Mouse (Mus musculus) MEL (cell line): ENCODE measurements at regions not wholly inside any gene's neighbourhood (a gene's known extent, or its start where the extent isn't known, plus 50 kb on each side); places are given as distances from the start of the nearest gene placed in this dataset.

Source experiments
- DNase-seq: peaks from one replicate; pipeline ENCODE4 v3.0.0; 2011; ENCODE audit warnings: low read depth, low spot score
- H3K27ac ChIP-seq: 2 replicates; pipeline ENCODE4 v1.5.1; 2012; ENCODE audit warnings: low read depth, mild to moderate bottlenecking, control low read depth, low read length, moderate library complexity; ENCODE audit not compliant: control insufficient read depth
- H3K27me3 ChIP-seq, 2 experiments: fragments of 150-350 bp in 1 of 2; sonication (generic) in 1 of 2; 2 replicates each; pipeline ENCODE4 v1.6.1; 2012; ENCODE audit warnings: low read length in 2 of 2, mild to moderate bottlenecking in 2 of 2, improper control_type of control experiment in 1 of 2, moderate library complexity in 1 of 2; ENCODE audit not compliant: insufficient read depth in 2 of 2, control insufficient read depth in 1 of 2
- H3K36me3 ChIP-seq, 2 experiments: 2 replicates each; pipeline ENCODE4 v1.6.1; 2012 to 2014; ENCODE audit warnings: low read length in 2 of 2, improper control_type of control experiment in 1 of 2, inconsistent platforms in 1 of 2, mild to moderate bottlenecking in 1 of 2; ENCODE audit not compliant: insufficient read depth in 2 of 2, control insufficient read depth in 1 of 2
- H3K4me1 ChIP-seq, 2 experiments: fragments of 150-350 bp in 1 of 2; sonication (generic) in 1 of 2; 2 replicates each; pipeline ENCODE4 v1.6.1; 2012; ENCODE audit warnings: low read length in 2 of 2, improper control_type of control experiment in 1 of 2, mild to moderate bottlenecking in 1 of 2; ENCODE audit not compliant: insufficient read depth in 2 of 2, control insufficient read depth in 1 of 2
- H3K4me3 ChIP-seq, 2 experiments: fragments of 150-350 bp in 1 of 2; sonication (generic) in 1 of 2; 2 replicates each; pipeline ENCODE4 v1.5.1; 2012; ENCODE audit warnings: low read depth in 2 of 2, low read length in 2 of 2, mild to moderate bottlenecking in 2 of 2, moderate library complexity in 2 of 2, control low read depth in 1 of 2, improper control_type of control experiment in 1 of 2; ENCODE audit not compliant: control insufficient read depth in 1 of 2, insufficient read depth in 1 of 2
- H3K79me2 ChIP-seq: 2 replicates; pipeline ENCODE4 v1.6.1; 2012; ENCODE audit warnings: mild to moderate bottlenecking, low read length, moderate library complexity; ENCODE audit not compliant: control insufficient read depth, poor library complexity, insufficient read depth
- H3K9ac ChIP-seq: 2 replicates; pipeline ENCODE4 v1.6.1; 2012; ENCODE audit warnings: low read depth, mild to moderate bottlenecking, control low read depth, low read length, moderate library complexity; ENCODE audit not compliant: control insufficient read depth, poor library complexity, severe bottlenecking
- H3K9me3 ChIP-seq: fragments of 150-350 bp; sonication (generic); replicated peaks from 2 replicates; pipeline ENCODE4 v1.6.1; 2012; ENCODE audit warnings: mild to moderate bottlenecking, low read length, improper control_type of control experiment, moderate library complexity; ENCODE audit not compliant: insufficient read depth
- CHD2 ChIP-seq: IDR thresholded peaks from 2 replicates; pipeline ENCODE4 v1.6.1; 2011; ENCODE audit warnings: low read length, improper control_type of control experiment
- CTCF ChIP-seq, 3 experiments: IDR thresholded peaks in 2 of 3; conservative IDR thresholded peaks in 1 of 3; 2 replicates each; pipeline ENCODE4 v1.5.1; 2011 to 2012; ENCODE audit warnings: low read length in 3 of 3, low read depth in 2 of 3, mild to moderate bottlenecking in 2 of 3, improper control_type of control experiment in 1 of 3, inconsistent platforms in 1 of 3, mixed read lengths in 1 of 3, moderate library complexity in 1 of 3; ENCODE audit not compliant: control insufficient read depth in 1 of 3, insufficient read depth in 1 of 3, poor library complexity in 1 of 3, severe bottlenecking in 1 of 3
- E2F4 ChIP-seq: IDR thresholded peaks from 2 replicates; pipeline ENCODE4 v1.6.1; 2011; ENCODE audit warnings: low read depth, low read length, improper control_type of control experiment, borderline replicate concordance
- ELF1 ChIP-seq: IDR thresholded peaks from 2 replicates; pipeline ENCODE4 v1.6.1; 2014; ENCODE audit warnings: low read depth, mild to moderate bottlenecking, inconsistent platforms, low read length, improper control_type of control experiment, moderate library complexity
- EP300 ChIP-seq, 2 experiments: IDR thresholded peaks; 2 replicates each; pipeline ENCODE4 v1.6.1; 2011; ENCODE audit warnings: improper control_type of control experiment in 2 of 2, low read length in 2 of 2, low read depth in 1 of 2, mild to moderate bottlenecking in 1 of 2
- GATA1 ChIP-seq: IDR thresholded peaks from 2 replicates; pipeline ENCODE4 v1.6.1; 2011; ENCODE audit warnings: low read depth, low read length, improper control_type of control experiment
- HCFC1 ChIP-seq: IDR thresholded peaks from 2 replicates; pipeline ENCODE4 v1.6.1; 2012; ENCODE audit warnings: low read depth, mild to moderate bottlenecking, inconsistent platforms, low read length, improper control_type of control experiment, moderate library complexity
- JUND ChIP-seq: IDR thresholded peaks from 2 replicates; pipeline ENCODE4 v1.6.1; 2011; ENCODE audit warnings: low read depth, mild to moderate bottlenecking, improper control_type of control experiment, low read length
- MAFK ChIP-seq: IDR thresholded peaks from 2 replicates; pipeline ENCODE4 v1.6.1; 2011; ENCODE audit warnings: low read depth, mild to moderate bottlenecking, low read length, improper control_type of control experiment, borderline replicate concordance
- MEF2A ChIP-seq: IDR thresholded peaks from 2 replicates; pipeline ENCODE4 v1.6.1; 2014; ENCODE audit warnings: low read depth, mild to moderate bottlenecking, inconsistent platforms, low read length, improper control_type of control experiment; ENCODE audit not compliant: poor library complexity, insufficient replicate concordance, severe bottlenecking; ENCODE audit errors: extremely low read depth
- MYB ChIP-seq: IDR thresholded peaks from 2 replicates; pipeline ENCODE4 v1.6.1; 2011; ENCODE audit warnings: mild to moderate bottlenecking, low read depth, low read length, improper control_type of control experiment
- NRF1 ChIP-seq: IDR thresholded peaks from 2 replicates; pipeline ENCODE4 v1.6.1; 2014; ENCODE audit warnings: low read depth, mild to moderate bottlenecking, inconsistent platforms, low read length, improper control_type of control experiment, moderate library complexity; ENCODE audit not compliant: poor library complexity, insufficient read depth, severe bottlenecking
- POLR2A ChIP-seq, 2 experiments: IDR thresholded peaks; 2 replicates each; pipeline ENCODE4 v1.6.1; 2011 to 2012; ENCODE audit warnings: low read length in 2 of 2, mild to moderate bottlenecking in 2 of 2, control low read depth in 1 of 2, improper control_type of control experiment in 1 of 2, low read depth in 1 of 2, moderate library complexity in 1 of 2; ENCODE audit not compliant: control insufficient read depth in 1 of 2, insufficient read depth in 1 of 2, poor library complexity in 1 of 2
- TAL1 ChIP-seq: IDR thresholded peaks from 2 replicates; pipeline ENCODE4 v1.6.1; 2012; ENCODE audit warnings: mild to moderate bottlenecking, inconsistent platforms, low read length, moderate library complexity, mixed read lengths
- TCF12 ChIP-seq: IDR thresholded peaks from 2 replicates; pipeline ENCODE4 v1.6.1; 2014; ENCODE audit warnings: low read depth, mild to moderate bottlenecking, inconsistent platforms, low read length, improper control_type of control experiment, moderate library complexity
- ZKSCAN1 ChIP-seq: IDR thresholded peaks from 2 replicates; pipeline ENCODE4 v1.6.1; 2012; ENCODE audit warnings: low read depth, mild to moderate bottlenecking, inconsistent platforms, low read length, improper control_type of control experiment, moderate library complexity
- ZMIZ1 ChIP-seq: IDR thresholded peaks from 2 replicates; pipeline ENCODE4 v1.6.1; 2012; ENCODE audit warnings: low read depth, mild to moderate bottlenecking, inconsistent platforms, low read length, improper control_type of control experiment, moderate library complexity
- ZNF384 ChIP-seq: IDR thresholded peaks from 2 replicates; pipeline ENCODE4 v1.6.1; 2012; ENCODE audit warnings: low read depth, mild to moderate bottlenecking, inconsistent platforms, low read length, improper control_type of control experiment

GRCm38 (mm10) chr5:47272642-47273041, 710.3 kb upstream of the Slit2 start:
- H3K27ac ChIP-seq, result no peak overlapping the region
- TF ChIP-seq ELF1, result no peak
- TF ChIP-seq E2F4, result no peak
- TF ChIP-seq NRF1, result no peak
- no peak for TF ChIP-seq ZKSCAN1
- TF ChIP-seq EP300 (IDR thresholded peaks at IDR 0.05; ENCODE audit: low read depth in 1 of 2, low read length in 2 of 2), result no peak
- no peak for TF ChIP-seq CHD2
- no peak for TF ChIP-seq HCFC1
- no peak for TF ChIP-seq MEF2A
- TF ChIP-seq MAFK, result no peak
- TF ChIP-seq ZNF384, result no peak
- TF ChIP-seq ZMIZ1, result no peak
- no peak for TF ChIP-seq JUND
- TF ChIP-seq POLR2A (IDR thresholded peaks at IDR 0.05; ENCODE audit: control insufficient read depth in 1 of 2, insufficient read depth in 1 of 2, low read depth in 1 of 2, low read length in 2 of 2, poor library complexity in 1 of 2), result no peak
- TF ChIP-seq TAL1, result no peak
- TF ChIP-seq CTCF (IDR thresholded peaks at IDR 0.05 in 2 of 3, conservative IDR thresholded peaks at IDR 0.05 in 1 of 3; ENCODE audit: control insufficient read depth in 1 of 3, insufficient read depth in 1 of 3, low read depth in 2 of 3, low read length in 3 of 3, poor library complexity in 1 of 3, severe bottlenecking in 1 of 3), result no peak
- no peak for TF ChIP-seq MYB
- no peak for TF ChIP-seq GATA1
- TF ChIP-seq TCF12, result no peak
- H3K27me3 ChIP-seq, result no peaks in the 10 kb centered on the region
- peaks cover 0 to 4% of the 10 kb centered on the region in 2 experiments; a peak in 1 of 4 replicates for H3K4me1 ChIP-seq
- H3K9ac ChIP-seq, result no peak overlapping the region
- no peak for DNase-seq
- no peaks in the 10 kb centered on the region for H3K9me3 ChIP-seq
- no peak overlapping the region for H3K4me3 ChIP-seq
- no peaks in the 10 kb centered on the region for H3K36me3 ChIP-seq
- no peaks in the 10 kb centered on the region for H3K79me2 ChIP-seq

DNA sequence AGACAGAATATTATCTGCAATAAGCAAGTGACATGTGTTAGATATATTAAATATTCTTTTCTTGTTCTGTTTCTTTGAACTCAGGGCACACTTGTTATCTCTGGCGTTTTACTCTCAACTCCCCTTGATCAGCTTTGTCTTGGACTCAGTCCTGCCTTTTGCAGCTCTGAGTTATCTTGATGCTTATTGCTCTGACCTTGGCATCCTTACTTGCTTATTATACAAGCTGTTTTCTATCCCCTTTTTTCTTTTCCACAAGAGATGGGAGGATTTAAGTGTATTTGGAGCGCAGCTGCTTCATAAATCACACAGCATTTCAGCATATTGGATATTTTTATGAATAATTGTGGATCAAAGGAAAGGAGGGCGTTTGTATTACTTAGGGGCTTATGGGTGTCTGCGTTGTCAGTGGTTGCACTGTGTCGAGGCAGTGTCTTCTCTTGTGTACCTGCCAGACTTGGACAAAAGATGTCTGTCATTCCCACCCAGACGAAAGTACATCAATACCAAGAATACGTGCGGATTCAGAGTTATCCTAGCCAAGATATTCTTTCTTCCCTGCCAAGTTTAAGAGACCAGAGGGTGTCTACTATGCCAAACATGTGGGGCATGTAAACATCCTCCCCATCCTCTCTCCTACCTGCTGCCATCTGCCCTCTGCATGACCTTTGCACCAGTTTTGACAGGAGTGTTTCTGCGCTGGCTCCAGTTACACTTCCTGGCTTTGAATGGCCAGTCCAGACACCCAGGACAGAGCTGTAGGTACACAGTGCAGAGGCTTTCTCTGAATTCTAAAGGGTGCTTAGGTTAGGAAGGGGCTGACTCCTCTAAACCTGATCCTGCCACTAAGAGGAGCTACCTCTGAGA, 709.3 kb upstream of the Slit2 start:
- H3K27me3 ChIP-seq, result no peaks in the 10 kb centered on the region
- no peaks in the 10 kb centered on the region for H3K79me2 ChIP-seq
- H3K9ac ChIP-seq, result no peak overlapping the region
- H3K9me3 ChIP-seq, result no peaks in the 10 kb centered on the region
- no peak for TF ChIP-seq ZMIZ1
- H3K4me1 ChIP-seq, result peaks cover 0 to 4% of the 10 kb centered on the region in 2 experiments; a peak in 1 of 4 replicates
- H3K27ac ChIP-seq, result no peak overlapping the region
- H3K4me3 ChIP-seq, result no peak overlapping the region
- H3K36me3 ChIP-seq, result no peaks in the 10 kb centered on the region
- DNase-seq, result no peak
